Mouse (Mus musculus): Measurements from ENCODE around the gene Mbtps1. TPM values are rescaled to one million over a fixed set of nuclear protein-coding genes. Genes with fewer than 3 reads are reported as not detected.
A peak's percentile ranks its signal among the peaks of the same experiment; 100 is the strongest.

Gene Mbtps1
- total RNA-seq (2012; rRNA removed) = 167 and 198 TPM in 2 replicates

GRCm38 (mm10) chr8:119558603-119559401 lies at the start of gene Mbtps1:
TSS of gene Mbtps1 (minus strand) at chr8:119558735.
- H3K4me1 ChIP-seq (ENCODE audit: control insufficient read depth in 2 of 2, insufficient read depth in 2 of 2, low read length in 2 of 2, poor library complexity in 1 of 2) = peaks cover 0 to 8% of the 10 kb centered on the region in 2 experiments; a peak in 1 of 4 replicates
- H3K27ac ChIP-seq (ENCODE audit: insufficient read depth, low read depth, low read length, poor library complexity, severe bottlenecking) = peak within 1 kb of the TSS; percentile 80
- H3K4me3 ChIP-seq (ENCODE audit: insufficient read depth in 1 of 2, low read depth in 1 of 2, low read length in 2 of 2, poor library complexity in 1 of 2, severe bottlenecking in 1 of 2) = peak within 1 kb of the TSS; percentile 87 to 95
- peak; percentile 93 for DNase-seq (ENCODE audit: low read depth, low spot score)
- no peak; the same call in 1 of the 2 replicates for TF ChIP-seq HCFC1 (IDR thresholded peaks at IDR 0.05; ENCODE audit: borderline replicate concordance, insufficient read depth, low read length)
- TF ChIP-seq CHD2 (IDR thresholded peaks at IDR 0.05; ENCODE audit: low read depth, low read length) = peak; percentile 97
- TF ChIP-seq MAFK (IDR thresholded peaks at IDR 0.05; ENCODE audit: insufficient read depth, low read depth, low read length) = no peak
- in situ Hi-C loops (cut with MboI; ENCODE audit: low sequenced_read_pairs in 2 of 2, unreplicated experiment in 2 of 2) = no loop called here
- H3K9me3 ChIP-seq (ENCODE audit: control insufficient read depth, insufficient read depth, low read depth, low read length) = no peaks in the 10 kb centered on the region
- H3K36me3 ChIP-seq (ENCODE audit: control insufficient read depth, insufficient read depth, low read length, poor library complexity, severe bottlenecking) = peaks cover 10% of the 10 kb centered on the region; the same call in 1 of the 2 replicates
- peak within 1 kb of the TSS; percentile 99 for H3K9ac ChIP-seq (ENCODE audit: insufficient read depth, low read depth, low read length, poor library complexity, severe bottlenecking)

GRCm38 (mm10) chr8:119606224-119606623 lies 47.7 kb upstream of the Mbtps1 start:
- in situ Hi-C loops (cut with MboI; ENCODE audit: low sequenced_read_pairs in 2 of 2, unreplicated experiment in 2 of 2) = no loop called here
- Histone ChIP-seq H3K4me1 (ENCODE audit: control insufficient read depth in 2 of 2, insufficient read depth in 2 of 2, low read length in 2 of 2, poor library complexity in 1 of 2) (peaks cover 0 to 7% of the 10 kb centered on the region in 2 experiments; a peak in 1 of 4 replicates), H3K9me3 (ENCODE audit: control insufficient read depth, insufficient read depth, low read depth, low read length) (no peaks in the 10 kb centered on the region), H3K4me3 (ENCODE audit: insufficient read depth in 1 of 2, low read depth in 1 of 2, low read length in 2 of 2, poor library complexity in 1 of 2, severe bottlenecking in 1 of 2) (no peak overlapping the region), H3K9ac (ENCODE audit: insufficient read depth, low read depth, low read length, poor library complexity, severe bottlenecking) (no peak overlapping the region), H3K36me3 (ENCODE audit: control insufficient read depth, insufficient read depth, low read length, poor library complexity, severe bottlenecking) (peaks cover 17% of the 10 kb centered on the region), H3K27ac (ENCODE audit: insufficient read depth, low read depth, low read length, poor library complexity, severe bottlenecking) (no peak overlapping the region)
- TF ChIP-seq CHD2 (IDR thresholded peaks at IDR 0.05; ENCODE audit: low read depth, low read length) (no peak), ZNF384 (IDR thresholded peaks at IDR 0.05; ENCODE audit: low read depth, low read length) (peak; percentile 71)
- no peak for DNase-seq (ENCODE audit: low read depth, low spot score)

GRCm38 (mm10) chr8:119604996-119605395 lies 46.5 kb upstream of the Mbtps1 start, which contains the start of gene Taf1c:
TSS of gene Taf1c (minus strand) at chr8:119605222.
- TF ChIP-seq MAFK (IDR thresholded peaks at IDR 0.05; ENCODE audit: insufficient read depth, low read depth, low read length) (no peak), HCFC1 (IDR thresholded peaks at IDR 0.05; ENCODE audit: borderline replicate concordance, insufficient read depth, low read length) (0 out of 2 replicates have a peak, but pooled peaks have one; percentile 18), CHD2 (IDR thresholded peaks at IDR 0.05; ENCODE audit: low read depth, low read length) (no peak)
- Histone ChIP-seq H3K36me3 (ENCODE audit: control insufficient read depth, insufficient read depth, low read length, poor library complexity, severe bottlenecking) (peaks cover 29% of the 10 kb centered on the region), H3K4me1 (ENCODE audit: control insufficient read depth in 2 of 2, insufficient read depth in 2 of 2, low read length in 2 of 2, poor library complexity in 1 of 2) (peaks cover 0 to 7% of the 10 kb centered on the region in 2 experiments; a peak in 1 of 4 replicates), H3K9ac (ENCODE audit: insufficient read depth, low read depth, low read length, poor library complexity, severe bottlenecking) (peak within 1 kb of the TSS; percentile 91), H3K27ac (ENCODE audit: insufficient read depth, low read depth, low read length, poor library complexity, severe bottlenecking) (no peak within 1 kb of the TSS), H3K9me3 (ENCODE audit: control insufficient read depth, insufficient read depth, low read depth, low read length) (no peaks in the 10 kb centered on the region), H3K4me3 (ENCODE audit: insufficient read depth in 1 of 2, low read depth in 1 of 2, low read length in 2 of 2, poor library complexity in 1 of 2, severe bottlenecking in 1 of 2) (peak within 1 kb of the TSS; percentile 87 to 90)
- in situ Hi-C loops (cut with MboI; ENCODE audit: low sequenced_read_pairs in 2 of 2, unreplicated experiment in 2 of 2) = no loop called here
- DNase-seq (ENCODE audit: low read depth, low spot score) = peak; percentile 93

- TF ChIP-seq ZC3H11A (IDR thresholded peaks at IDR 0.05; ENCODE audit: borderline replicate concordance, low read depth, low read length) = no peak
- no peak for TF ChIP-seq CHD2 (IDR thresholded peaks at IDR 0.05; ENCODE audit: low read depth, low read length)
- no peak for TF ChIP-seq HCFC1 (IDR thresholded peaks at IDR 0.05; ENCODE audit: borderline replicate concordance, insufficient read depth, low read length)
- TF ChIP-seq MAFK (IDR thresholded peaks at IDR 0.05; ENCODE audit: insufficient read depth, low read depth, low read length) = no peak
- no peak for TF ChIP-seq ZNF384 (IDR thresholded peaks at IDR 0.05; ENCODE audit: low read depth, low read length)
- H3K27ac ChIP-seq (ENCODE audit: insufficient read depth, low read depth, low read length, poor library complexity, severe bottlenecking) = no peak overlapping the region
- no peak for DNase-seq (ENCODE audit: low read depth, low spot score)
- in situ Hi-C loops (cut with MboI; ENCODE audit: low sequenced_read_pairs in 2 of 2, unreplicated experiment in 2 of 2) = no loop called here
- H3K36me3 ChIP-seq (ENCODE audit: control insufficient read depth, insufficient read depth, low read length, poor library complexity, severe bottlenecking) = peaks cover 32% of the 10 kb centered on the region
- H3K4me3 ChIP-seq (ENCODE audit: insufficient read depth in 1 of 2, low read depth in 1 of 2, low read length in 2 of 2, poor library complexity in 1 of 2, severe bottlenecking in 1 of 2) = peak overlapping the region; percentile 87 to 90
- peak overlapping the region; percentile 91 for H3K9ac ChIP-seq (ENCODE audit: insufficient read depth, low read depth, low read length, poor library complexity, severe bottlenecking)
- H3K4me1 ChIP-seq (ENCODE audit: control insufficient read depth in 2 of 2, insufficient read depth in 2 of 2, low read length in 2 of 2, poor library complexity in 1 of 2) = peaks cover 0 to 7% of the 10 kb centered on the region in 2 experiments; a peak in 1 of 4 replicates
- no peaks in the 10 kb centered on the region for H3K9me3 ChIP-seq (ENCODE audit: control insufficient read depth, insufficient read depth, low read depth, low read length)
These were observed 45.9 kb upstream of the Mbtps1 start for GRCm38 (mm10) chr8:119604398-119604803.

Data from ES-E14 (cell line).